Mouse (Mus musculus): ENCODE results near the gene Tapt1.
"Not testable (repeated sequence)": the region's sequence is repeated elsewhere in the genome, so short reads cannot be mapped to it uniquely, and the experiment has no call there.

Gene Tapt1

GRCm38 (mm10) chr5:44197806-44198205 lies 28.6 kb downstream of the Tapt1 start:
- no peak for DNase-seq (ENCODE audit: low spot score)

GRCm38 (mm10) chr5:44196167-44196566 lies 30.3 kb downstream of the Tapt1 start:
- no peak for DNase-seq (ENCODE audit: low spot score)

- no peak for DNase-seq (ENCODE audit: low spot score)
These were observed 39.1 kb downstream of the Tapt1 start for GRCm38 (mm10) chr5:44187370-44187769.

GRCm38 (mm10) chr5:44181669-44182068 lies 44.8 kb downstream of the Tapt1 start:
- no peak for DNase-seq (ENCODE audit: low spot score)

- DNase-seq (ENCODE audit: low spot score) = no peak
These were observed 46.0 kb downstream of the Tapt1 start for GRCm38 (mm10) chr5:44180450-44180849.

DNA sequence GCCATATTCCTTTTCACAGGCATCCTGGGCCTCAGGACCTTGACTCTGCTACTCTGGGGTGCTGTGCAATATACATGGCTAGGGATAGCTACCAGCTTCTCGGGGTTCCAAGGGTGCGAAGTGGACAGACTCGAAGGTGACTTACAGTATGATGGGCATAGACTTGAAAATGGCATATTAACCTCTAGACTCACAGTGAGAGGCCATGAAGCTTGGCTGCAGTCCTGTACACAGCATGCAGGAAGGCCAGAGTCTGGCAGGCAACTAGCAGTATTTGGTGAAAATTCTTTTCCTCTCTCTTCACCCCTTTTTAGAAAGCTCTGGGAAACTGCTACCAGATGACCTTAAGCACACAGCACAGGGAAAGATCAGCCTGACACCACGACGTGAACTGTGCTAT lies 52.4 kb downstream of the Tapt1 start:
- no peak for DNase-seq (ENCODE audit: low spot score)

DNA sequence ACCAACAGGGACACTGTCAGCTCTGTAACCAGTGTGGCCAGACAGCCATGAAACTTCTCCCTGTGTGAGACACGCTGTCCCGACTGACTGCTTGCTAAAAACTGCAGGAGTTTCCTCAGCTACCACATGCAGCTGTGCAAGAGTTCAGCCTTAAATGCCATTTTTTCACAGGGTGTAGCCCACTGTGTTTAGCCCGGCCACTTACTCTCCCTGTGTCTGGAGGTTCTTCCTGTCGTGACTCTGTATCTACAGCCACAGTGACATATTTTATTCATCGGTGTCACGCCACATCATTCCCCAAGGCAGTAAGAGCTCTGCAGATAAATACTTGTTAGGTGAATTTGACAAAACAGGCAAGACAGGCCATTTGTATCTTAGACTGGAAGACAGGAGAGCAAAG lies 59.6 kb downstream of the Tapt1 start:
- DNase-seq (ENCODE audit: low spot score) = no peak

- DNase-seq (ENCODE audit: low spot score) = no peak
These were observed 60.6 kb downstream of the Tapt1 start for GRCm38 (mm10) chr5:44165854-44166253.

DNA sequence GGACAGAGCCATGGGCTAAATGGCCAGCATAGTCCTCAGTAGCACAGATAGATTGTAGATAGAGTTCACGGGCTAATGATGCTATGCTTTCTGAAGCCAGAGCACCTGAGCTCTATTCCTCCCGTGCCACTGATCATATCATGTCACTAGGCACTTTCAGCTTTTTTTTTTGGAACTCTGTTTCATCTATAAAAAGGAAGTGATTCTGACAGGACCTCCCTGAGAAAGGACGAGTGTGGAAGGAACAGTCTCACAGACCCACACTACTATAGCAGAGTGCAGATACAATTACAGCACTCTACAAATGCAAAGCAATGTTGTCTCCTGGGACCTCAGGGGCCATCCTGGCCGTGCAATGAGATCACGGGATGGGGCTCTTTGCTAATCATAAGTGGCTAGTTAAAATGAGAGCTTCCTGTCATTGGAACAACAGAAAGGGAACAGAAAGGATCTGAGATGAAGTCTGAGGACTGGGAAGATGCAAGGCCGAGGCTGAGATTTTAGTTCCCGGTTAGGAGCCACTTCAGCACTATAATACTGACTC lies 62.1 kb downstream of the Tapt1 start:
- no peak for DNase-seq (ENCODE audit: low spot score)

DNA sequence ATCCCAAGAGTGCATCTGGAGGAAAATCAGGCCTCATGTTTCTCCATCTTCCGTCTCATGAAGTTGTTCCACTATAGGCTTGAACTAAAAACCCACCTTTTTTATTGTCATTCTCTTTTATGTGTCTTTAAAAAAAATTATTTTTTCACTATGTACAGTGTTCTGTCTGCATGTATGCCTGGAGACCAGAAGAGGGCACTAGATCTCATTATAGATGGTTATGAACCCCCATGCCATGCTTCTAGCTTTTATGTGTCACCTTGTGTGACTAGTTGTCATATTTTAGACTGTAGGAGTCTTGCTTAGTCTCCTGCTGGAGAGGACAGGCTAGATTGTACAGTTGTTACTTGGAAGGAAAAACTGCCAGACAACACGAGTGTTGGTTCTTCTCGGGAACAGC lies 63.1 kb downstream of the Tapt1 start:
- no peak for DNase-seq (ENCODE audit: low spot score)

DNA sequence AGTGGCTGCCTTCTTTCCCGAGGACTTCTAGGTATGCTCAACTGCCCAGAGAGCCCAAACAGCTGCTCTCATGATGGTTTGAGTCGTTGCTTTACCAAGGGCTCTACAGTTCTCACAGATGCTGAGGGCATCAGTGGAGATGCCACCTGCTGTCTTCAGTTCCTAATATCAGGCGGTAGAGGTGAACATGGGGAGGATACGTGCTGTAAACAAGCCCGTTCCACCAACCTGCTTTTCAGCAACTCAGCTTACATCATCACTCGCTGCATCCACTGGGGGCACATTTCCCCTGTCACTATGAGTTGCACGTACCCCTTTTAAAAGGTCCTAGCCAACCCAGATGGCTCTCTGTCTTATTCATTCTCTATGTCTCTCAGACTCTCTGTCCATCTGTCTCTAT lies 63.6 kb downstream of the Tapt1 start:
- DNase-seq (ENCODE audit: low spot score) = no peak

- DNase-seq (ENCODE audit: low spot score) = no peak
These were observed 66.6 kb downstream of the Tapt1 start for GRCm38 (mm10) chr5:44159679-44160438.

DNA sequence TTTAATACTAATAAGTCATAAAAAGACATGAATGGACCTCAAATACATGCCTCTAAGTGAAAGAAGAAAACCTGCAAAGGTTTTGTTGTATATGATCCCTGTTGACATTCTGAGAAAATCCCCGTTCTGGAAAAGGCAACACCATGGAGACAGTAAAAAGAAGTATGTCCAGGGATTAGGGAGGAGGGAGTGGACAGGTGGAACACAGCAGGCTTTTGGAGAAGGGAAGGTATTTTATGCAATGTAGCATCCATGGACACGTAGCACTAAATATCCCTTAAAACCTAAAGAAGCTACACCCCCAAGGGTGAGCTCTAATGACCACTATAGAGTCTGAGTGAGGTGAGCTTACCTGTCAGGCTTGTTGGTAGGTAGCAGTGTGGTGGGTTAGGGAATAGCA lies 67.2 kb downstream of the Tapt1 start:
- DNase-seq (ENCODE audit: low spot score) = no peak

DNA sequence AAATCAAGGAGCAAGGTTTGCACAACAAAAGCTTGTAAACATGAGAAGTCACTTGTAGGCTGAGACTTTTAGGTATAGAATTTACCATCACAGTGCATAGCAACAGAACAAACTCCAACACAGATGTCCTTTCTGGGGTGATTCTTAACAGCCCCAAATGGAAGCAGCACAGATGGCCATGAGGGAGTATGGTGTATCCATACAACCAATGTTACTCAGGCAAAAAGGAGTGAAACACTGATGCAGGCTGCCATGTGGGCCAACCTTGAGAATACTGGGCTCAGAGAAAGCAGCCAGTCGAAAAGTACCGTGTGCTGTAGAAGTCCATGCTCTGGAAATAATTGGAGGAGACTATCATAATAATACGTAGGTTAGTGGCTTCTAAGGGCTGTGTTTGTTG lies 68.0 kb downstream of the Tapt1 start:
- no peak for DNase-seq (ENCODE audit: low spot score)

- DNase-seq (ENCODE audit: low spot score) = no peak
These were observed 68.7 kb downstream of the Tapt1 start for GRCm38 (mm10) chr5:44157760-44158159.

- DNase-seq (ENCODE audit: low spot score) = no peak
These were observed 73.4 kb downstream of the Tapt1 start for GRCm38 (mm10) chr5:44153050-44153449.

GRCm38 (mm10) chr5:44151327-44152051 lies 74.9 kb downstream of the Tapt1 start:
- DNase-seq (ENCODE audit: low spot score) = no peak

- DNase-seq (ENCODE audit: low spot score) = no peak
These were observed 78.7 kb downstream of the Tapt1 start for GRCm38 (mm10) chr5:44147732-44148131.

GRCm38 (mm10) chr5:44146437-44147332 lies 79.7 kb downstream of the Tapt1 start:
- no peak for DNase-seq (ENCODE audit: low spot score)

GRCm38 (mm10) chr5:44143467-44144235 lies 82.8 kb downstream of the Tapt1 start:
- no peak for DNase-seq (ENCODE audit: low spot score)

- DNase-seq (ENCODE audit: low spot score) = no peak
These were observed 98.9 kb downstream of the Tapt1 start for GRCm38 (mm10) chr5:44127487-44127886.

GRCm38 (mm10) chr5:44126574-44126973 lies 99.9 kb downstream of the Tapt1 start:
- DNase-seq (ENCODE audit: low spot score) = not testable (repeated sequence)

Data from spleen, adult 12 weeks (tissue).